Mouse (Mus musculus) liver, embryonic 15.5 days (tissue): ENCODE results near the gene Papss2. TPM values are rescaled to one million over a fixed set of nuclear protein-coding genes. Genes with fewer than 3 reads are reported as not detected.

Experiments used
- ATAC-seq: fragments of 200-750 bp; cut with Nextera tagmentation; 2 replicates; pipeline ENCODE4 v1.8.0; 2017; ENCODE audit warnings: moderate number of reproducible peaks, mild to moderate bottlenecking, moderate library complexity; ENCODE audit not compliant: insufficient read depth
- H3K27ac ChIP-seq: fragments of 300-500 bp; sonication (generic); replicated peaks from 2 replicates; pipeline ENCODE4 v1.5.1; 2015; ENCODE audit warnings: mild to moderate bottlenecking, inconsistent platforms
- H3K27me3 ChIP-seq: fragments of 300-500 bp; sonication (generic); 2 replicates; pipeline ENCODE4 v1.6.1; 2015; ENCODE audit warnings: mild to moderate bottlenecking, inconsistent platforms
- H3K36me3 ChIP-seq: fragments of 300-500 bp; sonication (generic); replicated peaks from 2 replicates; pipeline ENCODE4 v1.6.1; 2015; ENCODE audit warnings: moderate library complexity, mild to moderate bottlenecking, inconsistent platforms
- H3K4me1 ChIP-seq: fragments of 300-500 bp; sonication (generic); replicated peaks from 2 replicates; pipeline ENCODE4 v1.6.1; 2015; ENCODE audit warnings: inconsistent platforms
- H3K4me2 ChIP-seq: fragments of 300-500 bp; sonication (generic); 2 replicates; pipeline ENCODE4 v1.6.1; 2015; ENCODE audit warnings: moderate library complexity, mild to moderate bottlenecking, inconsistent platforms
- H3K4me3 ChIP-seq: fragments of 300-500 bp; sonication (generic); replicated peaks from 2 replicates; pipeline ENCODE4 v1.5.1; 2015; ENCODE audit warnings: mild to moderate bottlenecking, inconsistent platforms
- H3K9ac ChIP-seq: fragments of 300-500 bp; sonication (generic); 2 replicates; pipeline ENCODE4 v1.6.1; 2015; ENCODE audit warnings: moderate library complexity, mild to moderate bottlenecking, inconsistent platforms
- H3K9me3 ChIP-seq: fragments of 300-500 bp; sonication (generic); replicated peaks from 2 replicates; pipeline ENCODE4 v1.6.1; 2016; ENCODE audit warnings: inconsistent platforms
- whole genome bisulfite sequencing: fragments of 180-500 bp; shearing (Covaris S2); methylation state at CpG from one replicate; pipeline ENCODE4 v1.1.7; 2015; ENCODE audit warnings: mixed read lengths; ENCODE audit not compliant: insufficient replicate concordance; 5-methylcytosine and 5-hydroxymethylcytosine counted together
- polyA plus RNA-seq: library from polyadenylated mRNA; unstranded; fragments of >200 nt; fragmentation: Nextera tagmentation; extraction: Ambion mirVana; gene quantifications from 2 replicates; pipeline ENCODE4 v1.2.1, GENCODE M21; 2015

Gene Papss2
- polyA plus RNA-seq, 1 experiment from 2014 or later: 5.9 TPM

- Histone ChIP-seq H3K4me2 (no peak overlapping the region), H3K27me3 (peaks cover 33% of the 10 kb centered on the region), H3K4me3 (no peak overlapping the region), H3K36me3 (no peaks in the 10 kb centered on the region), H3K4me1 (peaks cover 12% of the 10 kb centered on the region), H3K9me3 (no peaks in the 10 kb centered on the region), H3K27ac (no peak overlapping the region), H3K9ac (no peak overlapping the region)
- no peak for ATAC-seq
- WGBS: 69% methylated on average over 7 of the region's 7 CpGs
Observed at GRCm38 (mm10) chr19:32599006-32599405, 3.4 kb downstream of the Papss2 start.

GRCm38 (mm10) chr19:32599436-32599835 is 3.8 kb downstream of the Papss2 start:
- ATAC-seq: no peak
- H3K4me2 ChIP-seq: no peak overlapping the region
- no peak overlapping the region for H3K27ac ChIP-seq
- no peaks in the 10 kb centered on the region for H3K9me3 ChIP-seq
- H3K36me3 ChIP-seq: no peaks in the 10 kb centered on the region
- peaks cover 16% of the 10 kb centered on the region for H3K4me1 ChIP-seq
- H3K4me3 ChIP-seq: no peak overlapping the region
- 59% methylated on average over 5 of the region's 5 CpGs for WGBS
- no peak overlapping the region for H3K9ac ChIP-seq
- peaks cover 29% of the 10 kb centered on the region for H3K27me3 ChIP-seq

GRCm38 (mm10) chr19:32601033-32601770 is 5.6 kb downstream of the Papss2 start:
- H3K9ac ChIP-seq: no peak overlapping the region
- no peak overlapping the region for H3K4me2 ChIP-seq
- 58% methylated on average over 6 of the region's 6 CpGs for WGBS
- no peaks in the 10 kb centered on the region for H3K36me3 ChIP-seq
- peaks cover 11% of the 10 kb centered on the region for H3K27me3 ChIP-seq
- peaks cover 14% of the 10 kb centered on the region; the same call in 1 of the 2 replicates for H3K4me1 ChIP-seq
- H3K9me3 ChIP-seq: no peaks in the 10 kb centered on the region
- no peak overlapping the region for H3K27ac ChIP-seq
- H3K4me3 ChIP-seq: no peak overlapping the region
- ATAC-seq: no peak

- Histone ChIP-seq H3K4me3 (no peak overlapping the region), H3K9me3 (no peaks in the 10 kb centered on the region), H3K36me3 (no peaks in the 10 kb centered on the region), H3K4me2 (no peak overlapping the region), H3K4me1 (peaks cover 14% of the 10 kb centered on the region; the same call in 1 of the 2 replicates), H3K27me3 (no peaks in the 10 kb centered on the region), H3K9ac (no peak overlapping the region), H3K27ac (no peak overlapping the region)
- no peak for ATAC-seq
- 58% methylated on average over 1 of the region's 1 CpGs for WGBS
Observed at GRCm38 (mm10) chr19:32603466-32603865, 7.9 kb downstream of the Papss2 start.

- no peak for ATAC-seq
Observed at GRCm38 (mm10) chr19:32604127-32604526, 8.5 kb downstream of the Papss2 start.

GRCm38 (mm10) chr19:32604563-32605252 is 9.1 kb downstream of the Papss2 start:
- Histone ChIP-seq H3K27ac (no peak overlapping the region), H3K4me3 (no peak overlapping the region), H3K9me3 (no peaks in the 10 kb centered on the region), H3K4me2 (no peak overlapping the region), H3K27me3 (no peaks in the 10 kb centered on the region), H3K9ac (no peak overlapping the region), H3K36me3 (no peaks in the 10 kb centered on the region), H3K4me1 (peaks cover 14% of the 10 kb centered on the region; the same call in 1 of the 2 replicates)
- 65% methylated on average over 6 of the region's 6 CpGs for WGBS
- ATAC-seq: no peak

More at GRCm38 (mm10) chr19:32604127-32604526, 8.5 kb downstream of the Papss2 start:
- 26% methylated on average over 8 of the region's 8 CpGs for WGBS
- Histone ChIP-seq H3K9me3 (no peaks in the 10 kb centered on the region), H3K27me3 (no peaks in the 10 kb centered on the region), H3K4me2 (no peak overlapping the region), H3K4me3 (no peak overlapping the region), H3K4me1 (peaks cover 14% of the 10 kb centered on the region; the same call in 1 of the 2 replicates), H3K27ac (no peak overlapping the region), H3K9ac (no peak overlapping the region), H3K36me3 (no peaks in the 10 kb centered on the region)

- Histone ChIP-seq H3K36me3 (no peaks in the 10 kb centered on the region), H3K9me3 (no peaks in the 10 kb centered on the region), H3K27me3 (no peaks in the 10 kb centered on the region), H3K9ac (no peak overlapping the region), H3K4me1 (0 out of 2 replicates have a peak, but pooled peaks cover 14% of the 10 kb centered on the region), H3K4me3 (no peak overlapping the region), H3K27ac (no peak overlapping the region), H3K4me2 (no peak overlapping the region)
- WGBS: 68% methylated on average over 4 of the region's 4 CpGs
- no peak for ATAC-seq
Observed at GRCm38 (mm10) chr19:32606227-32606827, 10.7 kb downstream of the Papss2 start.

- ATAC-seq: no peak
- WGBS: 61% methylated on average over 8 of the region's 8 CpGs
- H3K4me1 ChIP-seq: 0 out of 2 replicates have a peak, but pooled peaks cover 14% of the 10 kb centered on the region
Observed at GRCm38 (mm10) chr19:32607036-32607435, 11.4 kb downstream of the Papss2 start.

GRCm38 (mm10) chr19:32611386-32612092 is 15.9 kb downstream of the Papss2 start:
- H3K9me3 ChIP-seq: no peaks in the 10 kb centered on the region
- H3K4me3 ChIP-seq: no peak overlapping the region
- ATAC-seq: no peak
- H3K27ac ChIP-seq: no peak overlapping the region
- no peaks in the 10 kb centered on the region for H3K27me3 ChIP-seq
- H3K4me1 ChIP-seq: 0 out of 2 replicates have a peak, but pooled peaks cover 5% of the 10 kb centered on the region
- 72% methylated on average over 9 of the region's 9 CpGs for WGBS
- H3K9ac ChIP-seq: no peak overlapping the region
- H3K36me3 ChIP-seq: no peaks in the 10 kb centered on the region
- H3K4me2 ChIP-seq: no peak overlapping the region

More at GRCm38 (mm10) chr19:32607036-32607435, 11.4 kb downstream of the Papss2 start:
- Histone ChIP-seq H3K36me3 (no peaks in the 10 kb centered on the region), H3K9me3 (no peaks in the 10 kb centered on the region), H3K27ac (no peak overlapping the region), H3K27me3 (no peaks in the 10 kb centered on the region), H3K4me3 (no peak overlapping the region), H3K9ac (no peak overlapping the region), H3K4me2 (no peak overlapping the region)

GRCm38 (mm10) chr19:32614046-32614771 is 18.6 kb downstream of the Papss2 start:
- H3K9ac ChIP-seq: no peak overlapping the region
- no peaks in the 10 kb centered on the region for H3K27me3 ChIP-seq
- H3K27ac ChIP-seq: no peak overlapping the region
- H3K9me3 ChIP-seq: no peaks in the 10 kb centered on the region
- H3K4me2 ChIP-seq: no peak overlapping the region
- WGBS: 63% methylated on average over 12 of the region's 12 CpGs
- H3K4me3 ChIP-seq: no peak overlapping the region
- H3K36me3 ChIP-seq: no peaks in the 10 kb centered on the region
- no peak for ATAC-seq
- H3K4me1 ChIP-seq: 0 out of 2 replicates have a peak, but pooled peaks cover 5% of the 10 kb centered on the region
